Mouse (Mus musculus): ENCODE measurements around the gene Mpp6. TPM values are rescaled to one million over a fixed set of nuclear protein-coding genes. Genes with fewer than 3 reads are reported as not detected.

Mpp6 gene
- polyA plus RNA-seq, 1 experiment from 2014 or later = 44.7 TPM

GRCm38 (mm10) chr6:50146158-50146557, 36.1 kb downstream of the Mpp6 start:
- in situ Hi-C loops (cut with MboI; ENCODE audit: low pct_unique_long_range_greater_than_20kb) = no loop called here
- H3K27me3 ChIP-seq = no peaks in the 10 kb centered on the region
- ChIA-PET POLR2A (no interaction called here), CTCF (no interaction called here)
- ATAC-seq (no peak), DNase-seq (ENCODE audit: low read depth, low spot score) (no peak)
- TF ChIP-seq CTCF (IDR thresholded peaks at IDR 0.05) = no peak

- in situ Hi-C loops (cut with MboI; ENCODE audit: low pct_unique_long_range_greater_than_20kb) = no loop called here
- ChIA-PET POLR2A (no interaction called here), CTCF (no interaction called here)
- DNase-seq (ENCODE audit: low read depth, low spot score) (no peak), ATAC-seq (no peak)
- TF ChIP-seq CTCF (IDR thresholded peaks at IDR 0.05) = no peak
- no peaks in the 10 kb centered on the region for H3K27me3 ChIP-seq
These were observed 39.3 kb downstream of the Mpp6 start for GRCm38 (mm10) chr6:50149378-50149777.

- TF ChIP-seq CTCF (IDR thresholded peaks at IDR 0.05) = no peak
- ChIA-PET CTCF (no interaction called here), POLR2A (no interaction called here)
These were observed 49.8 kb downstream of the Mpp6 start for GRCm38 (mm10) chr6:50159842-50160241.

GRCm38 (mm10) chr6:50163013-50163412, 53.0 kb downstream of the Mpp6 start:
- DNase-seq (ENCODE audit: low read depth, low spot score) (no peak), ATAC-seq (no peak)
- ChIA-PET POLR2A (no interaction called here), CTCF (no interaction called here)
- H3K27me3 ChIP-seq = no peaks in the 10 kb centered on the region
- in situ Hi-C loops (cut with MboI; ENCODE audit: low pct_unique_long_range_greater_than_20kb) = no loop called here
- no peak for TF ChIP-seq CTCF (IDR thresholded peaks at IDR 0.05)

More at GRCm38 (mm10) chr6:50159842-50160241, 49.8 kb downstream of the Mpp6 start:
- no peaks in the 10 kb centered on the region for H3K27me3 ChIP-seq
- no peak for DNase-seq (ENCODE audit: low read depth, low spot score)
- ATAC-seq = no peak
- in situ Hi-C loops (cut with MboI; ENCODE audit: low pct_unique_long_range_greater_than_20kb) = no loop called here

- CTCF ChIA-PET = interaction anchor here (1.1 kb wide), 1 partner anchor 15 kb away, joined by 3 read pairs; no protein-coding TSS in a partner anchor
These were observed 58.8 kb downstream of the Mpp6 start for GRCm38 (mm10) chr6:50168821-50169220.

GRCm38 (mm10) chr6:50169771-50170170, 59.7 kb downstream of the Mpp6 start:
- no peak for TF ChIP-seq CTCF (IDR thresholded peaks at IDR 0.05)
- ChIA-PET POLR2A (no interaction called here), CTCF (interaction anchor here (1.1 kb wide), 1 partner anchor 14 kb away, joined by 3 read pairs; no protein-coding TSS in a partner anchor)
- in situ Hi-C loops (cut with MboI; ENCODE audit: low pct_unique_long_range_greater_than_20kb) = no loop called here
- DNase-seq (ENCODE audit: low read depth, low spot score) = no peak
- no peak for ATAC-seq
- H3K27me3 ChIP-seq = no peaks in the 10 kb centered on the region

More at GRCm38 (mm10) chr6:50168821-50169220, 58.8 kb downstream of the Mpp6 start:
- POLR2A ChIA-PET = interaction anchor here (0.6 kb wide), 1 partner anchor 17 kb away, joined by 3 read pairs; no protein-coding TSS in a partner anchor
- in situ Hi-C loops (cut with MboI; ENCODE audit: low pct_unique_long_range_greater_than_20kb) = no loop called here
- peak; percentile 15 for DNase-seq (ENCODE audit: low read depth, low spot score)
- no peak for TF ChIP-seq CTCF (IDR thresholded peaks at IDR 0.05)
- H3K27me3 ChIP-seq = no peaks in the 10 kb centered on the region
- no peak for ATAC-seq

- TF ChIP-seq CTCF (IDR thresholded peaks at IDR 0.05) = no peak
- POLR2A ChIA-PET = no interaction called here
These were observed 65.7 kb downstream of the Mpp6 start for GRCm38 (mm10) chr6:50175736-50176135.

GRCm38 (mm10) chr6:50180189-50180588, 70.1 kb downstream of the Mpp6 start:
- no peaks in the 10 kb centered on the region for H3K27me3 ChIP-seq
- POLR2A ChIA-PET = no interaction called here
- TF ChIP-seq CTCF (IDR thresholded peaks at IDR 0.05) = peak; percentile 58
- DNase-seq (ENCODE audit: low read depth, low spot score) (no peak), ATAC-seq (no peak)
- CTCF ChIA-PET = interaction anchor here (1.0 to 1.5 kb wide), 3 partner anchors 68 to 250 kb away, joined by 3 to 16 read pairs (median 4); no protein-coding TSS in a partner anchor
- in situ Hi-C loops (cut with MboI; ENCODE audit: low pct_unique_long_range_greater_than_20kb) = loop anchor here (5.0 to 10.0 kb wide), 4 partner anchors 68 to 665 kb away; partner anchors contain the start of gene Mpp6

More at GRCm38 (mm10) chr6:50175736-50176135, 65.7 kb downstream of the Mpp6 start:
- H3K27me3 ChIP-seq = no peaks in the 10 kb centered on the region
- in situ Hi-C loops (cut with MboI; ENCODE audit: low pct_unique_long_range_greater_than_20kb) = no loop called here
- ATAC-seq (no peak), DNase-seq (ENCODE audit: low read depth, low spot score) (no peak)
- CTCF ChIA-PET = no interaction called here

- DNase-seq (ENCODE audit: low read depth, low spot score) (no peak), ATAC-seq (no peak)
These were observed 77.9 kb downstream of the Mpp6 start for GRCm38 (mm10) chr6:50187955-50188354.

GRCm38 (mm10) chr6:50189376-50189775, 79.3 kb downstream of the Mpp6 start:
- no peak for ATAC-seq
- no peak for TF ChIP-seq CTCF (IDR thresholded peaks at IDR 0.05)
- no peaks in the 10 kb centered on the region for H3K27me3 ChIP-seq
- DNase-seq (ENCODE audit: low read depth, low spot score) = no peak
- ChIA-PET CTCF (interaction anchor here (0.6 to 1.4 kb wide), 2 partner anchors 77 to 159 kb away, joined by 3 read pairs; no protein-coding TSS in a partner anchor), POLR2A (no interaction called here)
- in situ Hi-C loops (cut with MboI; ENCODE audit: low pct_unique_long_range_greater_than_20kb) = loop anchor here (10.0 kb wide), 2 partner anchors 255 to 675 kb away; no protein-coding TSS in a partner anchor

More at GRCm38 (mm10) chr6:50187955-50188354, 77.9 kb downstream of the Mpp6 start:
- no peak for TF ChIP-seq CTCF (IDR thresholded peaks at IDR 0.05)
- ChIA-PET CTCF (interaction anchor here (0.6 to 1.8 kb wide), 4 partner anchors 76 to 363 kb away, joined by 3 to 6 read pairs (median 4); no protein-coding TSS in a partner anchor), POLR2A (no interaction called here)
- H3K27me3 ChIP-seq = no peaks in the 10 kb centered on the region
- in situ Hi-C loops (cut with MboI; ENCODE audit: low pct_unique_long_range_greater_than_20kb) = loop anchor here (10.0 kb wide), 2 partner anchors 253 to 673 kb away; no protein-coding TSS in a partner anchor

- DNase-seq (ENCODE audit: low read depth, low spot score) = no peak
- no peak for ATAC-seq
- H3K27me3 ChIP-seq = no peaks in the 10 kb centered on the region
- no peak for TF ChIP-seq CTCF (IDR thresholded peaks at IDR 0.05)
- ChIA-PET POLR2A (no interaction called here), CTCF (no interaction called here)
- in situ Hi-C loops (cut with MboI; ENCODE audit: low pct_unique_long_range_greater_than_20kb) = no loop called here
These were observed 81.6 kb downstream of the Mpp6 start for GRCm38 (mm10) chr6:50191605-50192004.
